Mouse (Mus musculus) frontal cortex, postnatal 14 days (tissue): ENCODE results near the gene Enpp6.

Experiments
- DNase-seq, 2 experiments: peaks; one replicate each; pipeline ENCODE4 v3.0.0; 2022; ENCODE audit warnings: low spot score in 2 of 2

Enpp6 gene

GRCm38 (mm10) chr8:47061105-47061720 is 74.5 kb downstream of the Enpp6 start:
- no peak for DNase-seq

DNA sequence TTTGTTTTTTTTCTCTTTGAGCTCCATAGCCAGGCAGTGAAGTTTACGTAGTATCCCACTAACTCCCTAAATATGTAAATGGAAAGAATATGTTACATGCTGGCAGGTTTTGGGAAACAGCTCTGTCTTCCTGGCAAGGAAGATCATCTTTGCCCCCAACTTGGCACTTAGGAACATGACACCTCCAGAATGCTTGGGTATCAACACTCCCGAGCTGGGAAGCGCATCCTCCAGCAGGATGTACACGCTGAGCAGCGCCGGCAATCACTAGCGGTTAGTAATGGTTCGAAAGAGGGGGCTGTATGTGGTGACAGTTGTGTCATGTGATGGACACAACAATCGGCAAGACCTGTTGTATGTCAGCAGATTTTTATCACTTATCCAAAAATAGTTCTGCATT is 80.4 kb downstream of the Enpp6 start:
- DNase-seq: no peak

GRCm38 (mm10) chr8:47069634-47070033 is 82.9 kb downstream of the Enpp6 start:
- no peak for DNase-seq

DNA sequence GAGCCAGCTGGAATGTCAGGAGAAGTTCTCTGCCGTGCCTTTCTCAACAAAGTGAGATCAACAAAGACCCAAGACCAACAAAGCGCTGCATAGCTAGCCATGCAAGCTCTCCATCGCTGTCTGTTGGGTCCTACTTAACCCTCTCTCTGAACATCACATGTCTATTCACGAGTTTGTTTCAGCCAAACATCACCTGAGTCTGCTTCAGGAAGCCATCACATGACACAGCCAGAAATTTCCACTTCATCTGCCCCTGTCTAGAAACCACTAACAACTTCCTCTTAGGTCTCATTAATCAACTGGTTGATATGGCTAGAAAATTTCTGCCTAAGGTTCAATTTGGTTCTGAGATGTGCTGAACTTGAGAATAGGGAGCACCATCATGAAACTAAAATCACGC is 85.3 kb downstream of the Enpp6 start:
- DNase-seq: no peak

- no peak for DNase-seq
Measured at GRCm38 (mm10) chr8:47075941-47076555, 89.4 kb downstream of the Enpp6 start.

DNA sequence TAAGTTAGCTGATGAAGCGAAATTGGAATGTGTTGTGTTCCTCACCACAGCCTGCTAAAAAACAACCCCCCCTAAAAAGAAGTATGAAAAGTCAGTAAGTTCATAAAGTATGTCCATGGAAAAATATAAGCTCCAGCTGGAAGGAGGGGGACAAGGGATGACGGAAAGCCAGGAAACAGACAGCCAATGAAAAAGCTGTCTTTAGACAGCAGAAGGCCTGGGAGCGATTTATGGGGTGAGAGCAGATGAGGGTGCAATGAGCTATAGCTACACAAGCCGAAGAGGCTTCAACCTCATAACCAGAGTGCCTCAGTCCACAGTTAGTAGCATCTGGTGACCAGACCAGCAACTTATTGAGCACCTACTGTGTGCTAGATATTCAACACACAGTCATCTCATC is 93.3 kb downstream of the Enpp6 start:
- DNase-seq: no peak

DNA sequence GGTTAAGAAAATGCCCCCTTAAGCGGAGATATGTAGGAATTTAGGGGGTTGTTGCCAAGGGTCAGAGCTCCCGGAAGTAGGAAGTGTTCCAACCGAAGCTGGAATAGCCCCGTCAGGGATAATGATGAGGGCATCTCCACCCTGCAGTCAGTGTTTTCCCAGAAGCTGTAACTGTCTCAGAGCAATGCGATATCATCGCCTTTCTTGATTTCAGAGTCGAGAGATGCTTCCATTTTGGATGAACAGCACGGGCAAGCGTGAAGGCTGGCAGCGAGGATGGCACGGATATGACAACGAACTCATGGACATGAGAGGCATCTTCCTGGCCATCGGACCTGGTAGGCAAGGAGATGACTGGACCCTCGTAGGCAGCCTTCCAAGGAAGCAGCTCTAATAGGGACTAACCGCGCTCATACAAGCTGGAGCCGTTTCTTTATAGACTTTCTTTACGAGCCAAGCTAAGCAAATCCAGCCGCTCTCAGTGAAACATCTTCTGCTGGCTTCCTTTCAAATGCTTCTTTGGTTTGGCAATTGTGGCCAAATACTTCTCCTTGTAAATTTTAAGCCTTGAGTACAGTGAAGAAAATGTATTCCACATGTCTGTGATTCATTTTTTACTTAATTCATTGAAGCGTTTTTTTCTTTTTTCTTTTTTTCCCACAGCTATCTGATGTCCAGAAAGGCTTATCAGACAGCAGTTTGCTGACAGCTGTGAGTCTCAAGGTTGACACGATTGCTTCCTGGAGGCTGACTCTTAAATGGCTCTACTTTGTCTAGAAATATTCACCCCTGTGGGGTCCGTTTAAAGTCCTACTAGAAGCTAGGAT is 95.7 kb downstream of the Enpp6 start:
- no peak for DNase-seq

DNA sequence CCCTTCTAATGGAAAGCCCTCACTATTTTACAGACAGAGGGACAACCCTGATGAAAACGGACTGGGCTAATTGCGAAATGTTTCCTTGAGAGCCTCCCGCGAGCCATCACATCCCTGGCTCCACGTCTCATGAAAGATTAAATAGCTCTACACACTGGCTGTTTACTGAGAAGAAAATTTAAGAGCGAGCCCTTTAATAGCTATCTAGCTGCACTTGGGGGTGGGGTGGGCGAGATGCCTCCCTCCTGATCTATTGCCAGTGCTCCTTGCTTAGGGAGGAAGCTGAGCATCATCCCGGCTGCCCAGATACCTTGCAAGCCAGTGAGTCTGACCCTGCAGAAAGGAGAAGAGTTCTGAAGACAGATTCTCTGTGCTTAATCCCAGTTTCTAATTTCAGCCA is 103.3 kb downstream of the Enpp6 start:
- DNase-seq: no peak

GRCm38 (mm10) chr8:47105617-47106016 is 118.9 kb downstream of the Enpp6 start:
- DNase-seq: no peak

DNA sequence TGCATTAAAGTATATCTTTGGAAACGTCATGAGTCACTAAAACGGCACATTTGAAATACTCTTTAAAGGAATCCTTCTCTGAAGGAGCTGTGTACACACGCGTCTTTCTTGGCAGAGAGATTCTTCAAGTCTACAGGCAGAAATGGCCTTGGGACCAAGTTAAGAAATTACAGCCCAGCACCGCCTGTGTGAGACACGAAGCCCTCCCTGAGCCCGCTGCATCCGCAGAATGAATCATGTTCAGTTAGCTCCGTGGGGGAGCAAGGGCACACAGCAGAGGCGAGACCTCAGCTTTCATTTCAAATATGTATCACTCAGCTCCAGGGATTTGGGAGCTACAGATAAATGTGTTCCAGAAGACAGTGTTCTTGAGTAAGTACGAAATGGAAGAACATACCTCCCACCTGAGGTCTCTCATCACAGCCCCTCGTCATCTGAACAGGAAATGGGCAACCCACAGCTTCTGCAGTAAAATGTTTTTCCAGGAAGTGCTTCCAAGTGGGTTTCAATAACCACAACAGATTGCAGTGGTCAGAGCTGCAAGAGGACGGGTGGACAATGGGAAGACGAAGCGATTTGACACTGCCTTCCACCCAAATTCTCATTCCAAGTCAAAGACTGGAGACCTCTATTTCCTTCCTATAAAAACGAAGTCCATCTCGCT is 127.6 kb downstream of the Enpp6 start:
- DNase-seq: no peak

DNA sequence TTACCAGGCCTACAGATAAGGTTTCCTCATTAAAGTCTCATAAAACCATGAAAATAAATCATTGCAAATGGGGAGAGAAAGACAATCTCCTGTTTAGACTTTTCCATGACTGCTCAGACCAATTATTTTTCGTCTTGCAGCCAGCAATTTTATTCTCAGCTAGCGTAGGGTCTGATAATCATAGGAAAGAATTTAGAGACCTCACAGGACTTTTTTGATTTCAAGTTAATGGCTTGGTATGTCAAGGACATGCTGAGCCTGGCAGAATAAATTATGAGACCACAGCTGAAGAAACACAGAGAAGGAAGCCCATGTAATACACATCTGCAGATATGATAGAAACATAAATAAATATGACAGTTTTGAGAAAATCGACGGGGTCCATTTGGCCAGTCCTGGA is 130.6 kb downstream of the Enpp6 start:
- no peak for DNase-seq

DNA sequence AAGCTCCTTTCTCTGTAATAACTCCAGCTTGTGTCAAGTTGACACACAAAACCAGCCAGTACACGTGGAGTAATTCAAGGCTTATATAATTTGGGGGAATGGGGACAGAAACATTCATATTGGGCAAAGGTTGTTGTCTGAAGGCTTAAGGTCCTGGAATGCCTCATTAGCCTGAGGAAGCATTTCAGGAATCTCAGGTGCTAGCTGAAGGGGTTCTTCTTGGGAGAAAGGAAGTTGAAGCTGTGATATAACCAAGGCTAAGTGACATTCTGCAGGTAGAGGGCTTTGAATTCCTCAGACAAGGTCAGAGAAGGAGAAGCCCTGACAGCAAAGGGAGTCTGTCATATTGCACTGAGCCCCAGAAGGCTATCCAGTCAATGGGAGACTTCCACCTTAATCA is 133.2 kb downstream of the Enpp6 start:
- no peak for DNase-seq

- no peak for DNase-seq
Measured at GRCm38 (mm10) chr8:47128859-47129258, 142.2 kb downstream of the Enpp6 start.

DNA sequence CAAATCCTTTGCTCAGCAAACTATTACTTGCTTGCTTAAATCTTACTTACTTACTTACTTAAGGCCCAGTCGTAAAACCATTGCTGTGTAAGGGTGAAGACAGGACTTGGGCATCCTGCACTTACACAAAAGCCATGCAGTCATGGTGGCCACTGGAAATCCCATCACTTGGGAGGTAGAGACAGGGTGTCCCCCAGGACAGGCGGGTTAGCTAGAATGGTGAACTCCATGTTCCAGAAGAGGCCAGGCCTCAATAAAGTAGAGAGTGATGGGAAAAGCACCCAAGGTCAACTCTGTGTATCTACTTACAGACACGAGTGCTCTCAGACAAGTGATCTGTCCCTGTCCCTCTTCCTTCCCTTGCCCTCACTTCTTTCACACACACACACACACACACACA is 146.7 kb downstream of the Enpp6 start:
- no peak for DNase-seq

DNA sequence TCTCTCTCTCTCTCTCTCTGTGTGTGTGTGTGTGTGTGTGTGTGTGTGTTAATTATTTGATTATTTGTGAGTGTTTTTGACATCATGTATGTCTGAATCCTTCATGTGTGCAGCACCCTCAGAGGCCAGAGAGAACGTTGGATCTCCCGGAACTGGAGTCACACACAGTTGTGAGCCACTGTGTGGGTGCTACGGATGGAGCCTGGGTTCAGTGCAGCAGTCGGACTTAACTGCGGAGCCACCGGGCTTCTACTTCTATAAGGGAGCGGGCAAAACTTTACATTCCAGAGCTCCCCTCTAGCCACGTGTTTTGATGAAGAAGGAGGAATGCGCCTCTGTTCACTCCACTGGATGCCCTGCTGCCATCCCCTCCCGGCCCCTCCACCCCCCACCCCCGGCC is 148.0 kb downstream of the Enpp6 start:
- DNase-seq: no peak

DNA sequence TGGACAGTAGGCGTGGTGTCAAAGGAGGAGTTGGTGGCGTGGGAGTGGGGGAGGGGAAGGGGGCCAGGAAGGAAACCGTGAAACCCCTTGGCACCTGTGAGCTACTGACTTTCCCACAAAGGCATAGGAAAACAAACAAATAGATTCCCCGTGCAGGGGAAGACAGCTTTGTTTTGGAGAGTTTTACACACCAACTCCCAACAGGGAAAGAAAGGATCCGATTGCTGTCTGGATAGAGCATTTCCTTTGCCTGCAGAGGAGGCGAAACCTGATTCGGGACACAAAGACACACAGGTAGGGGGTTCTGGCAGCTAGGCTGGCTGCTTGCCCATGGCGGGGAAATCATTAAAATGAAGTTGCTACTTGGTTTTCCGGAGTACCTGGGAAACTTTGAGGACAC is 148.9 kb downstream of the Enpp6 start:
- DNase-seq: no peak

- DNase-seq: no peak
Measured at GRCm38 (mm10) chr8:47136047-47136446, 149.4 kb downstream of the Enpp6 start.

- DNase-seq: no peak
Measured at GRCm38 (mm10) chr8:47145258-47145657, 158.6 kb downstream of the Enpp6 start.
